Mouse (Mus musculus) heart, adult 9 months (tissue): ENCODE data around the gene Syne1.
A peak's percentile ranks its signal among the peaks of the same experiment; 100 is the strongest.

ENCODE experiments used
- DNase-seq, 2 experiments: peaks; one replicate each; pipeline ENCODE4 v3.0.0; 2022; ENCODE audit warnings: low spot score in 2 of 2

The Syne1 gene

GRCm38 (mm10) chr10:5153047-5153446, 398.2 kb downstream of the Syne1 start:
- DNase-seq = peak; percentile 24 to 64

GRCm38 (mm10) chr10:5141471-5141870, 409.8 kb downstream of the Syne1 start:
- no peak for DNase-seq

GRCm38 (mm10) chr10:5139932-5140264, 411.4 kb downstream of the Syne1 start:
- DNase-seq = peak; percentile 34

GRCm38 (mm10) chr10:5139246-5139931, 411.9 kb downstream of the Syne1 start:
- peak; percentile 14 to 17 for DNase-seq

- DNase-seq = no peak
Observed at GRCm38 (mm10) chr10:5132050-5132449, 419.2 kb downstream of the Syne1 start.

- DNase-seq = no peak
Observed at GRCm38 (mm10) chr10:5130495-5130894, 420.8 kb downstream of the Syne1 start.

GRCm38 (mm10) chr10:5124757-5125156, 426.5 kb downstream of the Syne1 start:
- no peak for DNase-seq

- DNase-seq = no peak
Observed at GRCm38 (mm10) chr10:5116720-5117119, 434.6 kb downstream of the Syne1 start.

GRCm38 (mm10) chr10:5116155-5116554, 435.1 kb downstream of the Syne1 start:
- DNase-seq = no peak

GRCm38 (mm10) chr10:5110773-5111172, 440.5 kb downstream of the Syne1 start:
- peak in 1 of 2 experiments; percentile 4 for DNase-seq

- DNase-seq = no peak
Observed at GRCm38 (mm10) chr10:5097754-5098137, 453.5 kb downstream of the Syne1 start.

GRCm38 (mm10) chr10:5096996-5097753, 454.1 kb downstream of the Syne1 start:
- DNase-seq = peak; percentile 13 to 40

- DNase-seq = no peak
Observed at GRCm38 (mm10) chr10:5089133-5089532, 462.1 kb downstream of the Syne1 start.

- DNase-seq = no peak
Observed at GRCm38 (mm10) chr10:5087336-5087735, 463.9 kb downstream of the Syne1 start.

- DNase-seq = no peak
Observed at GRCm38 (mm10) chr10:5086329-5086728, 465.0 kb downstream of the Syne1 start.

- DNase-seq = no peak
Observed at GRCm38 (mm10) chr10:5085792-5086191, 465.5 kb downstream of the Syne1 start.

- no peak for DNase-seq
Observed at GRCm38 (mm10) chr10:5083716-5084115, 467.6 kb downstream of the Syne1 start.

GRCm38 (mm10) chr10:5079945-5080468, 471.3 kb downstream of the Syne1 start:
- DNase-seq = peak; percentile 65 to 70

GRCm38 (mm10) chr10:5075724-5076123, 475.6 kb downstream of the Syne1 start:
- DNase-seq = no peak

GRCm38 (mm10) chr10:5072054-5072453, 479.2 kb downstream of the Syne1 start:
- no peak for DNase-seq

- DNase-seq = no peak
Observed at GRCm38 (mm10) chr10:5070941-5071231, 480.4 kb downstream of the Syne1 start.

- no peak for DNase-seq
Observed at GRCm38 (mm10) chr10:5070168-5070940, 480.9 kb downstream of the Syne1 start.
